Mouse (Mus musculus) layer of hippocampus, postnatal 10 days (tissue): ENCODE results near the gene Hmgn1. TPM values are rescaled to one million over a fixed set of nuclear protein-coding genes. Genes with fewer than 3 reads are reported as not detected.

Experiments
- total RNA-seq, 2 experiments: library from RNA; stranded (reverse); gene quantifications; 2 replicates each; pipeline ENCODE4 v1.2.3; 2021

Gene Hmgn1
- total RNA-seq, 2 experiments from 2014 or later, result 82.0 to 110 TPM

Other genes with a start within 250 kb of the Hmgn1 start
- gene Psmg1, start 136.8 kb downstream of the Hmgn1 start, total RNA-seq, result 10 to 100 TPM; 20.1 to 23.3 TPM
- 100 to 1,000 TPM; 101 to 152 TPM for gene Brwd1, start 45.2 kb downstream of the Hmgn1 start, total RNA-seq
- 10 to 100 TPM; 76.9 to 89.3 TPM for gene Wrb, start 17.7 kb upstream of the Hmgn1 start, total RNA-seq
- gene Lca5l, start 64.5 kb upstream of the Hmgn1 start, total RNA-seq, result 1 to 10 TPM; 1.6 TPM
- gene Sh3bgr, start 72.7 kb upstream of the Hmgn1 start, total RNA-seq, result 1 to 10 TPM; 2.6 to 3.1 TPM
- gene B3galt5, start 108.1 kb upstream of the Hmgn1 start, total RNA-seq, result 10 to 100 TPM; 16.7 to 17.2 TPM